Mouse (Mus musculus): ENCODE data around the gene Ccdc105. TPM values are rescaled to one million over a fixed set of nuclear protein-coding genes. Genes with fewer than 3 reads are reported as not detected.

Ccdc105 gene
- not detected in 2 replicates for polyA plus RNA-seq (2016; fragmentation: Nextera tagmentation; extraction: Ambion mirVana)

DNA sequence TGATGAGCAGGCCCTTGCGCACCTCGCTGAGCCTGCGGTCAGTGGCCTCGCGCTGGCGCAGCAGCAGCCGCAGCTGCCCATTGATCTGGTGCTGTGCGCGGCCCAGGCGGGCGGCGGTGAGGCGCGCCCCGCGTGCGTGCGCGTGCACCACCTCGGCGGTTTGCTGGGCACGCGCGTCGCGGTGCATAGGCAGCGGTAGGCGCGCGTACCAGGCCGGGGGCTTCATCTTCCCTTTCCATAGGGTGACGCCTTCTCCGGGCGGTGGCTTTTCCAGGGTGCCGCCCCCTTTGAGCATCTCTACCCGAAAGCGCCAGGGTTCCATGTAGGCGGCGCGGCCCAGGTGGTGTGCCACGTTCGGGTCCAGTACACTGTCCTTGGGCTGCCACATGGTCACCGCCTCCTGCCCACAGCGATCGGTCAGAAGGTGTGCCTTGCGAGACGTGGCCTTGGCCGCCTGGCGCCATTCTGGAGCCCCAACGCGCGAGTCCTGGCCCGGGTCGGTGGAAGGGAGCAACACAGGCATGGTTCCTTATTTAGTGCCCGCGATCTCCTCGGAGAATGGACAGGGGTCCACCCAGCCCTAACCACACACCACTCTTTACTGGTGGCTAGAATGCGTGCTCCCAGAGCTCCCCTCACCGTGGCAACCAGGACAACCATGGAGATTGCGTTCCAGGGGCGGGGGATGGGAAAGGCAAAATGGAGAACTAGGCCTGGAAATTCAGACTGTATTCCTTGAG is at the start of gene Ccdc105:
Gene Ccdc105 (minus strand): TSS at position 614 of the 740 bp plus-strand sequence.
- Histone ChIP-seq H3K9me3 (replicated peaks) (no peaks in the 10 kb centered on the region), H3K4me2 (peak within 1 kb of the TSS; percentile 60), H3K9ac (no peak within 1 kb of the TSS), H3K27me3 (replicated peaks) (peaks cover 36% of the 10 kb centered on the region), H3K27ac (no peak within 1 kb of the TSS), H3K4me3 (peak within 1 kb of the TSS; percentile 38), H3K36me3 (no peaks in the 10 kb centered on the region), H3K4me1 (no peaks in the 10 kb centered on the region)
- 3% methylated on average over 61 of the region's 61 CpGs for whole genome bisulfite sequencing (ENCODE audit: insufficient replicate concordance)
- ATAC-seq: peak; percentile 58

DNA sequence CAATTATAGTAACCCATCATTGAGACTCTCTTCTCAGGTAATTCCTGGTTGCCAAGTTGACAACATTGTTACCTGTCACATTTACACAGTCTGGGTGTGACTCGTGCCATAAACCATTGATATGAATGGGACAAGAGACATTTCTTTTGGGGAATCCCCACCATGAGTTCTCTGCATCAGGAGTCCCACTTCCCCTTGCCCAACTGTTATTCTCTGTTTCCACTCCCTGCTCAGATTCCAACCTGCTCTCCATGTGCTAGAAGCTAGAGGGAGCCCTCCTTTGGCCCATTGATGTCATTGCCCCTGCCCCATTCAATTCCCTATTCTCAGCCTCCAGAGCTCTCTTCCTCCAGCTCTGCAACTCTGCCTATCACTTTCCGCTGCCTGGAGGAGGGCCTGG is 48.6 kb upstream of the Ccdc105 start:
- Histone ChIP-seq H3K27me3 (replicated peaks) (no peaks in the 10 kb centered on the region), H3K9me3 (replicated peaks) (0 out of 2 replicates have a peak, but pooled peaks cover 5% of the 10 kb centered on the region), H3K27ac (no peak overlapping the region), H3K4me1 (no peaks in the 10 kb centered on the region), H3K4me2 (no peak overlapping the region), H3K4me3 (no peak overlapping the region), H3K9ac (no peak overlapping the region), H3K36me3 (no peaks in the 10 kb centered on the region)
- 55% methylated on average over 2 of the region's 2 CpGs for WGBS (ENCODE audit: insufficient replicate concordance)
- ATAC-seq: no peak

DNA sequence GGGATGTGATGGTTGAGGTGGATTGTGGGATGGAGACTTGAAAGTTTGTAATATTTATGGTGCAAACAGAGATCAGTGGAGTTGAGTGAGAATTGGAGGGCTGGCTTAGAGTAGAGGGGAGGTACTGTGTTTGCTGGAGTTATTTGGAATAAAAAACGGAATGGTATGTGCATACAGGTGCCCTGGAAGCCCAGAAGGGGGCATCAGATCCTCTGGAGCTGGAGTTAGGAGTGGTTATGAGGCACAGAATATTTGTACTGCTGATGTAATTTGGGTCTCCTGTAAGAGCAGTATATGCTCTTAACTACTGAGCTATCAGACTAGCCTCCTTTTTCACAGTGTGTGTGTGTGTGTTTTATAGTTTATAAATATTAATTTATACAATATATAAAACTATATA is 37.7 kb upstream of the Ccdc105 start:
- Histone ChIP-seq H3K4me1 (no peaks in the 10 kb centered on the region), H3K27me3 (replicated peaks) (no peaks in the 10 kb centered on the region; the same call in 1 of the 2 replicates), H3K4me2 (no peak overlapping the region), H3K9me3 (replicated peaks) (no peaks in the 10 kb centered on the region), H3K27ac (no peak overlapping the region), H3K9ac (no peak overlapping the region), H3K4me3 (no peak overlapping the region), H3K36me3 (no peaks in the 10 kb centered on the region)
- 22% methylated on average over 1 of the region's 1 CpGs for WGBS (ENCODE audit: insufficient replicate concordance)
- no peak for ATAC-seq

DNA sequence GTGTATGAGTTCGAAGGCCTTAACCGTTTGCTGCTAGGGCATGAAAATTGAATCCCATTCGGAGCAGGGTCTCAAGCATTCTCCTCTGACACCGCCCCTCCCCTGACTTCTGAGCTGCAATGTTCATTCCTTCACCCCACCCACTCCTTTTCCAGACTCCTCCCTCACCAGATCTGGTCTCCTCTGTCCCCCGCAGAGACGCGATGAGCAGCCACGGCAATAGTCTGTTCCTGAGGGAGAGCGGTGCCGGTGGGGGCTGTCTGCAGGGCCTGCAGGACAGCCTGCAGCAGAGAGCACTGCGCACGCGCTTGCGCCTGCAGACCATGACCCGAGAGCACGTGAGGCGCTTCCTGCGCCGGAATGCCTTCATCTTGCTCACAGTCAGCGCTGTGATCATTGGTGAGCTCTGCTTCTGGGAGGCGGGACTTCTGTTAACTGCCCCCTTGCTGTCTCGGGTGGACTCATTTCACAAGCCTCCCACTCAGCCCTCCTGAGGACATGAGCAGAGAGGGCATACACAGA is 34.8 kb upstream of the Ccdc105 start:
- H3K9ac ChIP-seq: no peak overlapping the region
- 17% methylated on average over 22 of the region's 22 CpGs for WGBS (ENCODE audit: insufficient replicate concordance)
- peak overlapping the region; percentile 28; the same call in 1 of the 2 replicates for H3K4me3 ChIP-seq

GRCm38 (mm10) chr10:78779981-78780651 is 27.3 kb upstream of the Ccdc105 start, which contains the start of gene Slc1a6:
Slc1a6 (plus strand) TSS chr10:78780496.
- no peak within 1 kb of the TSS for H3K9ac ChIP-seq
- H3K4me2 ChIP-seq: peak within 1 kb of the TSS; percentile 70
- ATAC-seq: no peak
- H3K27me3 ChIP-seq (replicated peaks): peaks cover 25% of the 10 kb centered on the region
- 3% methylated on average over 47 of the region's 54 CpGs for WGBS (ENCODE audit: insufficient replicate concordance)
- no peaks in the 10 kb centered on the region for H3K36me3 ChIP-seq
- H3K27ac ChIP-seq: no peak within 1 kb of the TSS
- H3K4me1 ChIP-seq: no peaks in the 10 kb centered on the region
- no peaks in the 10 kb centered on the region for H3K9me3 ChIP-seq (replicated peaks)
- H3K4me3 ChIP-seq: peak within 1 kb of the TSS; percentile 48

More for the DNA sequence above, 34.8 kb upstream of the Ccdc105 start:
- H3K27ac ChIP-seq: no peak overlapping the region
- no peaks in the 10 kb centered on the region; the same call in 1 of the 2 replicates for H3K27me3 ChIP-seq (replicated peaks)
- no peaks in the 10 kb centered on the region for H3K36me3 ChIP-seq
- no peaks in the 10 kb centered on the region for H3K9me3 ChIP-seq (replicated peaks)
- H3K4me2 ChIP-seq: peak overlapping the region; percentile 42
- peak; percentile 54 for ATAC-seq
- no peaks in the 10 kb centered on the region for H3K4me1 ChIP-seq

GRCm38 (mm10) chr10:78779527-78779926 is 26.7 kb upstream of the Ccdc105 start:
- no peak for ATAC-seq
- Histone ChIP-seq H3K27ac (no peak overlapping the region), H3K4me2 (peak overlapping the region; percentile 70), H3K4me1 (no peaks in the 10 kb centered on the region), H3K36me3 (no peaks in the 10 kb centered on the region), H3K27me3 (replicated peaks) (peaks cover 25% of the 10 kb centered on the region), H3K9me3 (replicated peaks) (no peaks in the 10 kb centered on the region), H3K9ac (no peak overlapping the region), H3K4me3 (peak overlapping the region; percentile 48; the same call in 1 of the 2 replicates)
- WGBS (ENCODE audit: insufficient replicate concordance): 58% methylated on average over 9 of the region's 9 CpGs

DNA sequence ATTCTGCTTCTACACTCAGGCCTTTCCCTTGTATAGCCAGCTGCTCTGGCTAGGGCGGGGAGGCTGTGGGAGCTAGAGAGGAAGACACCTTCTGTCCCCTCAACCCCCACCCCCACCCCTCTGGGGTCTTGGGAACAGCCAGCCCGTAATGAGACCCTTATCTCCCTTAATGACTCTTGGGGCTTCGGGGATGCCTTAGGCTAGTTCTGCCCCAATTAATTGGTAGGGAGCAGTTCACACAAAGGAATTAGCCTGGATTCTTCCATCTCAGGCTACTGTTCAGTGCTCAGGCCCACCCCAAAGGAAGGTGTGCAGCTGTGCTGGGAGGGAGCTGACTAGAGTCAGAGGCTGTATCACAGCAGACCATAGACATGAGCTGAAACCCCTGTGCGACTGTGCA is 23.0 kb upstream of the Ccdc105 start:
- no peaks in the 10 kb centered on the region for H3K36me3 ChIP-seq
- H3K27me3 ChIP-seq (replicated peaks): peaks cover 18% of the 10 kb centered on the region
- no peak for ATAC-seq
- 47% methylated on average over 4 of the region's 4 CpGs for WGBS (ENCODE audit: insufficient replicate concordance)
- no peaks in the 10 kb centered on the region for H3K9me3 ChIP-seq (replicated peaks)
- no peak overlapping the region for H3K9ac ChIP-seq
- H3K4me1 ChIP-seq: no peaks in the 10 kb centered on the region
- no peak overlapping the region for H3K4me3 ChIP-seq
- no peak overlapping the region for H3K4me2 ChIP-seq
- H3K27ac ChIP-seq: no peak overlapping the region

DNA sequence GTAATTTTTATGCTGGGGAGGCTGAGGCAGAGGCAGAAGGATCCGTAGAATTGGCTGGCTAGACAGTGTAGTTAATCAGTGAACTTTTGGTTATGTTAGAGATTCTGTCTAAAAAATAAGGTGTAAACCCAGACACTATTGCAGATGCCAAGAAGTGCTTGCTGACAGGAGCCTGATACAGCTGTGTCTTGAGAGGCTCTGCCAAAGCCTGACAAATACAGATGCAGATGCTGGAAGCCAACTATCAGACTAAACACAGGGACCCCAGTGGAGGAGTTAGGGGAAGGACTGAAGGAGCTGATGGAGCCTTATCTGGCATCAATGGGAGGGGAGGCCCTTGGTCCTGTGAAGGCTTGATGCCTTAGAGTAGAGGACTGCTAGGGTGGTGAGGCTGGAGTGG is 12.7 kb upstream of the Ccdc105 start:
- no peak overlapping the region for H3K4me3 ChIP-seq
- H3K4me1 ChIP-seq: no peaks in the 10 kb centered on the region
- no peaks in the 10 kb centered on the region for H3K36me3 ChIP-seq
- no peaks in the 10 kb centered on the region for H3K27me3 ChIP-seq (replicated peaks)
- no peak overlapping the region for H3K27ac ChIP-seq
- WGBS (ENCODE audit: insufficient replicate concordance): 48% methylated on average over 1 of the region's 1 CpGs
- no peaks in the 10 kb centered on the region for H3K9me3 ChIP-seq (replicated peaks)
- ATAC-seq: no peak
- H3K4me2 ChIP-seq: no peak overlapping the region
- H3K9ac ChIP-seq: no peak overlapping the region

- ATAC-seq: no peak
- WGBS (ENCODE audit: insufficient replicate concordance): 39% methylated on average over 6 of the region's 6 CpGs
Measured at GRCm38 (mm10) chr10:78756021-78756420, 3.2 kb upstream of the Ccdc105 start.

GRCm38 (mm10) chr10:78748946-78749345 is 3.9 kb downstream of the Ccdc105 start:
- Histone ChIP-seq H3K9ac (no peak overlapping the region), H3K4me1 (0 out of 2 replicates have a peak, but pooled peaks cover 4% of the 10 kb centered on the region), H3K36me3 (no peaks in the 10 kb centered on the region), H3K27me3 (replicated peaks) (peaks cover 41% of the 10 kb centered on the region), H3K4me2 (no peak overlapping the region), H3K4me3 (no peak overlapping the region), H3K9me3 (replicated peaks) (no peaks in the 10 kb centered on the region), H3K27ac (no peak overlapping the region)
- ATAC-seq: no peak
- WGBS (ENCODE audit: insufficient replicate concordance): 63% methylated on average over 6 of the region's 6 CpGs

More at GRCm38 (mm10) chr10:78756021-78756420, 3.2 kb upstream of the Ccdc105 start:
- H3K27me3 ChIP-seq (replicated peaks): peaks cover 30% of the 10 kb centered on the region
- H3K36me3 ChIP-seq: no peaks in the 10 kb centered on the region
- no peak overlapping the region for H3K27ac ChIP-seq
- H3K9ac ChIP-seq: no peak overlapping the region
- H3K4me2 ChIP-seq: no peak overlapping the region
- no peaks in the 10 kb centered on the region for H3K9me3 ChIP-seq (replicated peaks)
- no peak overlapping the region for H3K4me3 ChIP-seq
- H3K4me1 ChIP-seq: no peaks in the 10 kb centered on the region

DNA sequence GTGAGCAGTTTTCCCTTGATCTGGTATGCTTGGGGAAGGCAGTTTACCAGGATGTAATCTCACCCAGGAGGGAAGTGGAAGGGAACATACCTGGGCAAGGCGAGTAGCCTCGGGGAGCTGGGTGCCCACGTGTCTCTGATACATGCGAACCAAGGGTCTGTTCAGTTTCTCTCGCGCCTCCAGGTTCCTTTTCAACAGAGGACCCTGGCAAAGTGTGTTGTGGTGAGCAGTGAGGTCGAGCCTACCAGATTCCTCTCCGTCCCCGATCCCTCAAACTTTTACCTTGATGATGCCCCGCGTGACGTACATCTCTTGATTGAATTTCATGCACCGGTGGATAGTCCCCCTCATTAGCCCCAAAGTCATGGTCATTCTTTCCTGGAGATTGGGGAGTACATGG is 4.7 kb downstream of the Ccdc105 start:
- WGBS (ENCODE audit: insufficient replicate concordance): 59% methylated on average over 13 of the region's 13 CpGs
- H3K4me1 ChIP-seq: 0 out of 2 replicates have a peak, but pooled peaks cover 4% of the 10 kb centered on the region
- H3K4me3 ChIP-seq: no peak overlapping the region
- H3K9me3 ChIP-seq (replicated peaks): no peaks in the 10 kb centered on the region
- H3K4me2 ChIP-seq: no peak overlapping the region
- H3K9ac ChIP-seq: no peak overlapping the region
- no peak overlapping the region for H3K27ac ChIP-seq
- no peak for ATAC-seq
- no peaks in the 10 kb centered on the region for H3K36me3 ChIP-seq
- H3K27me3 ChIP-seq (replicated peaks): peaks cover 34% of the 10 kb centered on the region

Data from liver, embryonic 12.5 days (tissue).